Mouse (Mus musculus) C2C12 (cell line): ENCODE data around the gene Fam129b. TPM values are rescaled to one million over a fixed set of nuclear protein-coding genes. Genes with fewer than 3 reads are reported as not detected.

Source experiments
- H3K27me3 ChIP-seq: one replicate; pipeline ENCODE4 v1.6.1; 2011; ENCODE audit not compliant: control insufficient read depth, insufficient read depth, insufficient read length
- H3K36me3 ChIP-seq: one replicate; pipeline ENCODE4 v1.6.1; 2011; ENCODE audit not compliant: control insufficient read depth, insufficient read depth
- H3K4me3 ChIP-seq: one replicate; pipeline ENCODE4 v1.5.1; 2011; ENCODE audit warnings: mild to moderate bottlenecking, control low read depth; ENCODE audit not compliant: poor library complexity, insufficient read depth, severe bottlenecking
- H3K79me2 ChIP-seq: one replicate; pipeline ENCODE4 v1.6.1; 2011; ENCODE audit not compliant: control insufficient read depth, insufficient read depth
- H3K79me3 ChIP-seq: one replicate; pipeline ENCODE4 v1.6.1; 2011; ENCODE audit warnings: low read depth, control low read depth
- H3ac ChIP-seq: one replicate; pipeline ENCODE3; 2011; ENCODE audit warnings: low read depth; ENCODE audit not compliant: control insufficient read depth, insufficient read length
- CEBPB ChIP-seq: IDR thresholded peaks from one replicate; pipeline ENCODE4 v1.6.1; 2011; ENCODE audit warnings: low read depth, mild to moderate bottlenecking, control low read depth, moderate library complexity
- CTCF ChIP-seq: IDR thresholded peaks from one replicate; pipeline ENCODE4 v1.5.1; 2011; ENCODE audit not compliant: control insufficient read depth, insufficient read depth, insufficient read length
- FOSL1 ChIP-seq: IDR thresholded peaks from one replicate; pipeline ENCODE4 v1.8.0; 2011; ENCODE audit warnings: mild to moderate bottlenecking, low read length; ENCODE audit not compliant: poor library complexity, insufficient read depth, severe bottlenecking
- MAX ChIP-seq: IDR thresholded peaks from one replicate; pipeline ENCODE4 v1.6.1; 2011; ENCODE audit warnings: mild to moderate bottlenecking, control low read depth
- MYOD1 ChIP-seq: IDR thresholded peaks from one replicate; pipeline ENCODE4 v1.6.1; 2011; ENCODE audit warnings: low read depth; ENCODE audit not compliant: control insufficient read depth, insufficient read length
- MYOG ChIP-seq: IDR thresholded peaks from one replicate; pipeline ENCODE4 v1.6.1; 2011; ENCODE audit not compliant: control insufficient read depth, insufficient read length; ENCODE audit errors: extremely low read depth
- USF1 ChIP-seq: IDR thresholded peaks from one replicate; pipeline ENCODE4 v1.6.1; 2011; ENCODE audit warnings: low read depth, mild to moderate bottlenecking, control low read depth, moderate library complexity
- polyA plus RNA-seq: library from polyadenylated mRNA; unstranded; fragments of >200 nt; fragmentation: generic; extraction: Trizol; gene quantifications from one replicate; pipeline ENCODE4 v1.2.1, GENCODE M21; 2012; ENCODE audit warnings: missing spikeins

The Fam129b gene
- polyA plus RNA-seq, 1 experiment = 294 TPM

- peaks cover 82% of the 10 kb centered on the region for H3K36me3 ChIP-seq
- H3K79me3 ChIP-seq = peaks cover 16% of the 10 kb centered on the region
- H3K27me3 ChIP-seq = no peaks in the 10 kb centered on the region
- no peak overlapping the region for H3K4me3 ChIP-seq
- peaks cover 59% of the 10 kb centered on the region for H3K79me2 ChIP-seq
- H3ac ChIP-seq = no peak overlapping the region
- TF ChIP-seq MYOD1 = no peak
- TF ChIP-seq FOSL1 = no peak
- no peak for TF ChIP-seq CTCF
- no peak for TF ChIP-seq USF1
- no peak for TF ChIP-seq MYOG
- TF ChIP-seq MAX = no peak
- no peak for TF ChIP-seq CEBPB
These were observed 42.5 kb downstream of the Fam129b start for GRCm38 (mm10) chr2:32918391-32918790.

- H3K36me3 ChIP-seq = peaks cover 92% of the 10 kb centered on the region
- TF ChIP-seq CEBPB = no peak
- TF ChIP-seq CTCF = no peak
- no peak for TF ChIP-seq USF1
- TF ChIP-seq MYOD1 = no peak
- TF ChIP-seq FOSL1 = no peak
- no peak for TF ChIP-seq MYOG
- TF ChIP-seq MAX = no peak
These were observed 45.3 kb downstream of the Fam129b start for GRCm38 (mm10) chr2:32921235-32921634.

DNA sequence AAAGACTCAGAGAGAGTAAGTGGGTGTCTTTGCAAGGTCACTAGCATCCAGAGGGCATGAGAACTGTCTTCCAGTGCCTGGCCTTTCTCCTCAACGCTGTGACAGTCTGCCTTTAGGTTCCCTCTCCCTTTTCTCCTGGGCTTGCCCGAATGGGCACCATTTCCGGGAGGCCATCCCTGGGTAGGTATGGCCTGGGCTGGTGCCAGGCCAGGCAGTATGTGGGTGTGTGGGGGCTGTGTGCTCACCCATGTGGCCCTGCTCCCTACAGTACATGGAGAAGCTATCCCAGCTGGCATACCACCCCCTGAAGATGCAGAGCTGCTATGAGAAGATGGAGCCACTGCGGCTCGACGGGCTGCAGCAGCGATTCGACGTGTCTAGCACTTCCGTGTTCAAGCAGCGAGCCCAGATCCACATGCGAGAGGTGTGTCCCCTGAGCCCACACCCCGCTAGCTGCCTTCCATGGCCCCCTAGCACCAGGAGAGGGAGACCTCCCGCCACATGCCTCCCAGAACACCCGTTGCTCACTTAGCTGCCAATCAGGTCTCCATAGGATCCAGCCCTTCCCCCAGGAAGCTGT, 46.0 kb downstream of the Fam129b start:
- H3K4me3 ChIP-seq = no peak overlapping the region
- H3ac ChIP-seq = no peak overlapping the region
- H3K79me3 ChIP-seq = peaks cover 4% of the 10 kb centered on the region
- peaks cover 30% of the 10 kb centered on the region for H3K79me2 ChIP-seq
- TF ChIP-seq CEBPB (no peak), FOSL1 (no peak), MYOG (no peak), MYOD1 (no peak), MAX (no peak), CTCF (no peak)
- H3K36me3 ChIP-seq = peaks cover 90% of the 10 kb centered on the region
- H3K27me3 ChIP-seq = no peaks in the 10 kb centered on the region

More at GRCm38 (mm10) chr2:32921235-32921634, 45.3 kb downstream of the Fam129b start:
- H3ac ChIP-seq = no peak overlapping the region
- no peaks in the 10 kb centered on the region for H3K27me3 ChIP-seq
- H3K79me3 ChIP-seq = peaks cover 4% of the 10 kb centered on the region
- H3K79me2 ChIP-seq = peaks cover 31% of the 10 kb centered on the region
- no peak overlapping the region for H3K4me3 ChIP-seq

- peaks cover 30% of the 10 kb centered on the region for H3K79me2 ChIP-seq
- H3K4me3 ChIP-seq = no peak overlapping the region
- H3K79me3 ChIP-seq = peaks cover 4% of the 10 kb centered on the region
- TF ChIP-seq CTCF (no peak), MAX (no peak), USF1 (no peak), MYOD1 (no peak), FOSL1 (no peak), MYOG (no peak), CEBPB (no peak)
- H3ac ChIP-seq = no peak overlapping the region
- peaks cover 89% of the 10 kb centered on the region for H3K36me3 ChIP-seq
- no peaks in the 10 kb centered on the region for H3K27me3 ChIP-seq
These were observed 46.6 kb downstream of the Fam129b start for GRCm38 (mm10) chr2:32922564-32922963.

DNA sequence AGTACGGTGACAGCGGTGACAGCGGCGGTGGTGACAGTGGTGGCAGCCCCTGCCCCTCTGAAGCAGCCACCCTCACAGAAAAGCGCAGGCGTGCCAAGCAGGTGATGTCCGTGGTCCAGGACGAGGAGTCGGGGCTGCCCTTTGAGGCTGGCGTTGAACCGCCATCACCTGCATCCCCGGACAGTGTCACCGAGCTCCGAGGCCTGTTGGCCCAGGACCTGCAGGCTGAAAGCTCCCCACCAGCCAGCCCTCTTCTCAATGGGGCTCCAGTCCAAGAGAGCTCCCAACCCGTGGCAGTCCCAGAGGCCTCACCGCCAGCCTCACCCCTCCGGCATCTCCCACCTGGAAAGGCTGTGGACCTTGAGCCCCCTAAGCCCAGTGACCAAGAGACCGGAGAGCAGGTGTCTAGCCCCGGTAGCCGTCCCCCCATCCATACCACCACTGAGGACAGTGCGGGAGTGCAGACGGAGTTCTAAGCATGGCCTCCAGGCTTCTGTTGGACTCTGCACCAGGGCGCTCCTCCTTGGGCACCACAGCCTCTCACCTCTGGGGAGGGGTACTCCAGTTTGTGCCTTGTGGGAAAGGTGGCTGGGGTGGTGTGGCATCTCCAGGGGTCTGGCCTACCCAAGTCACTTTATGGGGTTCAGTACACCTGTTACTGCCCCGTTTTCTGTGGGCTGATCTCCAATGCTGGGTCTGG, 47.8 kb downstream of the Fam129b start:
- Histone ChIP-seq H3K27me3 (no peaks in the 10 kb centered on the region), H3ac (no peak overlapping the region), H3K36me3 (peaks cover 79% of the 10 kb centered on the region), H3K79me3 (no peaks in the 10 kb centered on the region), H3K4me3 (no peak overlapping the region), H3K79me2 (peaks cover 21% of the 10 kb centered on the region)
- TF ChIP-seq CEBPB = no peak
- TF ChIP-seq MYOD1 = no peak
- no peak for TF ChIP-seq MYOG
- TF ChIP-seq FOSL1 = no peak
- no peak for TF ChIP-seq USF1
- TF ChIP-seq MAX = no peak
- no peak for TF ChIP-seq CTCF
